Mouse (Mus musculus): ENCODE data around the gene Ndufs4. TPM values are rescaled to one million over a fixed set of nuclear protein-coding genes. Genes with fewer than 3 reads are reported as not detected.

Ndufs4 gene
- 55.5 and 66.8 TPM in 2 replicates for polyA plus RNA-seq (2012; rRNA removed; ENCODE audit: low replicate concordance)

DNA sequence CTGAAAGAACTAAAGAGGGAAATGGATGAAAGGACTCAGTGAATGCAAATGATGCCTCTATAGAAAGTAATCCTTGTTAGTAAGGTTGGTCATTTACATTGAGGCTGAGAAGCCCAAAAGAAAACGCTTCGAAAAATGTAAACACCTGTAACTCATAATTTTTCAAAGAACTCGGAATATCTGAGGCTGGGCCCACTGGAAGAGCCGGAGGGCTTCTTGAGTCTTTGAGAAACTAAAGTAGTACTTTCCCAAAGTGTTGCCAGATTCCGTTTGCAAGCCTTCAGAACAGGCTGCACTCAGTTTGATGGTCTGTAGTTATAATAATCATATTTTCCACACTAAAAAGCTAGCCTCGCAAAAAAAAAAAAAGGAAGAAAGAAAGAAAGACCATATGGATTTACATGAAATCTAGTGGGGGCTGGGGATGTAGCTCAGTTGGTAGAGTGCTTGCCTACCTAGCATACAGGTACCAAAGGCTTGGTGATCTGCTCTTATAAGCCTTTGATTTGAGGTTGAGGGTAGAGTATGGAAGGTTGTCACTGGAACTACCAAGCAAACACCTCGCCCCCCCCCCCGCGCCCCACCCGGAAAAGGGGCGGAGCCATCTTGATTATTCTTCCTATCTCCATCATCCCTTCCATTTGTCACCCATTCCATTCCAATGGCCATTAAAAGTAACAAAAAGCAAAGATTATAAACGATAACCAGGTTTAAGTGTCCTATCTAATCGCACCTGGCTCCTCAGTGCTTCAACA, at the start of gene Ndufs4:
TSS of gene Ndufs4 (minus strand) at position 48 of the 755 bp plus-strand sequence.

Other genes with a start within 250 kb of the Ndufs4 start
- gene Fst, start 70.7 kb upstream of the Ndufs4 start, polyA plus RNA-seq (2012; rRNA removed; ENCODE audit: low replicate concordance): 5.3 and 6.3 TPM in 2 replicates